Mouse (Mus musculus) heart, embryonic 11.5 days (tissue): ENCODE data around the gene Lims1. TPM values are rescaled to one million over a fixed set of nuclear protein-coding genes. Genes with fewer than 3 reads are reported as not detected.

Source experiments
- ATAC-seq: fragments of 200-750 bp; cut with Nextera tagmentation; replicated peaks from 2 replicates; pipeline ENCODE4 v1.8.0; 2017; ENCODE audit warnings: moderate library complexity; ENCODE audit not compliant: insufficient number of reproducible peaks, low FRiP score, low TSS enrichment
- H3K27ac ChIP-seq: fragments of 300-500 bp; sonication (generic); 2 replicates; pipeline ENCODE4 v1.5.1; 2014; ENCODE audit warnings: mild to moderate bottlenecking, low read depth, low read length
- H3K27me3 ChIP-seq: fragments of 300-500 bp; sonication (generic); 2 replicates; pipeline ENCODE4 v1.6.1; 2014; ENCODE audit warnings: mild to moderate bottlenecking, low read length, mixed read lengths; ENCODE audit not compliant: control insufficient read depth, insufficient read depth
- H3K36me3 ChIP-seq: fragments of 300-500 bp; sonication (generic); 2 replicates; pipeline ENCODE4 v1.6.1; 2014; ENCODE audit warnings: mild to moderate bottlenecking, low read length, moderate library complexity, mixed read lengths; ENCODE audit not compliant: control insufficient read depth, insufficient read depth
- H3K4me1 ChIP-seq: fragments of 300-500 bp; sonication (generic); 2 replicates; pipeline ENCODE4 v1.6.1; 2014; ENCODE audit warnings: low read length; ENCODE audit not compliant: control insufficient read depth, insufficient read depth
- H3K4me2 ChIP-seq: fragments of 300-500 bp; sonication (generic); 2 replicates; pipeline ENCODE4 v1.6.1; 2014; ENCODE audit warnings: mild to moderate bottlenecking, moderate library complexity
- H3K4me3 ChIP-seq: fragments of 300-500 bp; sonication (generic); 2 replicates; pipeline ENCODE4 v1.5.1; 2014; ENCODE audit warnings: low read depth, low read length
- H3K9ac ChIP-seq: fragments of 300-500 bp; sonication (generic); 2 replicates; pipeline ENCODE4 v1.6.1; 2014; ENCODE audit warnings: mild to moderate bottlenecking, low read depth, low read length, moderate library complexity
- H3K9me3 ChIP-seq: fragments of 300-500 bp; sonication (generic); replicated peaks from 2 replicates; pipeline ENCODE4 v1.6.1; 2016; ENCODE audit warnings: low read length; ENCODE audit not compliant: control insufficient read depth
- WGBS: fragments of 180-500 bp; shearing (Covaris S2); extraction: QIAGEN DNeasy Blood & Tissue Kit; methylation state at CpG from one replicate; pipeline ENCODE4 v1.1.7; 2014; ENCODE audit not compliant: insufficient replicate concordance; 5-methylcytosine and 5-hydroxymethylcytosine counted together
- polyA plus RNA-seq: library from polyadenylated mRNA; unstranded; fragments of >200 nt; fragmentation: Nextera tagmentation; extraction: Ambion mirVana; gene quantifications from 2 replicates; pipeline ENCODE4 v1.2.1, GENCODE M21; 2014

Lims1 gene
- polyA plus RNA-seq, 1 experiment from 2014 or later = 120 TPM

DNA sequence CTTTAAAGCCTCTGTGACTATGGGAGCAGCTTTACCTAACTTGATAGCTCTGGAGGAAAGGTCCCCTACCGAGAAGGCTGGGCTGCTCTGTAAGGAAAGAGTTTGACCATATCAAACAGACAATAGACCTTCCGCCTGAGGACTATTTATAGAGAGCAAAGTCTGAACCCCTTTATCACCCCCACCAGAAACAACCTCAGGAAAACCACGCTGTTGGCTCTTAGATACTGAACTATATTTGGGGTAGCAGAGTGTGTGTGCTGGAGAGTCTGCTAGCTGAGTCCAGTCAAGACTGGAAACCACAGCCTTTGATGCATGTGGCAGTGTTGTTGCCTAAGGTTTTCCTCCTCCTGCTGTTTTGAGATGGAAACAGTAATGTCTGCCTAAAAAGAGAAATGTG lies 31.3 kb downstream of the Lims1 start:
- Histone ChIP-seq H3K4me3 (no peak overlapping the region), H3K4me2 (peak overlapping the region; percentile 25), H3K27me3 (no peaks in the 10 kb centered on the region), H3K9me3 (no peaks in the 10 kb centered on the region), H3K9ac (no peak overlapping the region), H3K36me3 (no peaks in the 10 kb centered on the region), H3K4me1 (peaks cover 29% of the 10 kb centered on the region), H3K27ac (peak overlapping the region; percentile 92)
- ATAC-seq = peak; percentile 81
- WGBS = 4% methylated on average over 3 of the region's 3 CpGs

DNA sequence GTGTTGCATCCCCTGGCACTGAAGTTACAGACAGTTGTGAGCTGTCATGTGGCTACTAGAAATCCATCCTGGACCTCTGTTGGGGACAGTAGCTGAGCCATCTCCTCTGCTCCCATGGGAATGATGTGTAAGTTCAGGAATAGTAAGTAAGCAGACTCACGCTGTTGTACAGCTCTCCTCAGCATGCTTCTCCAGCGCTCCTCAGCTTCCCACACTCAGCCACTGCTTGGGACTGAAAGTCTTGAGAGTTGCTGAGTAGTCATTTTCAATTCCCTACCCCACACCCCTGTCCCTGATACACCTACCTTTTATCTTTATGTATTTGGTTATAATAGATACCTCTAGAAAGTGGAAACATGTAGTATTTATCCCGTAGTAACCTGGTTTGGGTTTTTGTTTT lies 33.2 kb downstream of the Lims1 start:
- Histone ChIP-seq H3K9ac (no peak overlapping the region), H3K4me3 (no peak overlapping the region), H3K4me2 (no peak overlapping the region), H3K4me1 (peaks cover 23% of the 10 kb centered on the region), H3K27me3 (no peaks in the 10 kb centered on the region), H3K36me3 (no peaks in the 10 kb centered on the region), H3K9me3 (no peaks in the 10 kb centered on the region), H3K27ac (no peak overlapping the region)
- no peak for ATAC-seq
- WGBS = 76% methylated on average over 3 of the region's 3 CpGs

DNA sequence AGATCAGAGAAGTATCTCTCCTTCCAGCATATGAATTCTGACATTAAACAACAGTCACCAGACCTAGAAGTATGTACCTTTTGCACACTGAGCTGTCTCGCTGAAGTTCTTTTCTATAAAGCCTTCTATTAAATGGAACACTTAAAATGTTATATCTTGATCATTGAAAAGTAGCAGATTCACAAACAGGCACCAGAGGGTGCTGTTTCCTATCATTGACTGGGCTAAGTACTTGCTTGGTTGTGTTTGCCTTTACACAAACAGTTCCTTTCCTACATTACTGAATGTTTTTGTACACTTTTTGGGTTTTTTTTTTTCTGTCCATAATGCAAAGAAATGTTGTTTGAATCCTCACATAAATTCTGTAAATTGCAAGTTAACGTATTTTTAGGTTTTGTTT lies 35.9 kb downstream of the Lims1 start:
- Histone ChIP-seq H3K9ac (no peak overlapping the region), H3K4me3 (no peak overlapping the region), H3K27me3 (no peaks in the 10 kb centered on the region), H3K4me2 (no peak overlapping the region), H3K4me1 (peaks cover 21% of the 10 kb centered on the region), H3K27ac (no peak overlapping the region), H3K9me3 (no peaks in the 10 kb centered on the region), H3K36me3 (no peaks in the 10 kb centered on the region)
- ATAC-seq = no peak
- WGBS = 72% methylated on average over 2 of the region's 2 CpGs

DNA sequence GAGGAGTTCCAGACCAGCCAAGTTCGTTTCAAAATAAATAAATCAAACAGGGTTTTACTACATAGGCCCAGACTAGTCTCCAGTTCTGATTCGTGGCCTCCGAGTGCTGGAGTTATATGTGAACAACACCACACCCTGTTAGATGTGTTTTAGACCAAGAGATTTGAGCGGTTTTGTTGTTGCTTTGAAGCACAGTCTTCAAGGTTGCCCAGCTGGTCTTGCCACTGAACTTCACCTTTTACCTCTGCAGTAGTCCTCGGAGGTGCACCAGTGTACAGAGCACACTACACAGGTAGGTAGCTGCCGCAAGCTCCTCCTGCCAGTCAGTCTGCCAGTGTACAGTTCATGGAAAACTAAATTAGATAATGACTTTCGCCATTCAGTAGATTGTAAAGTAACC lies 36.7 kb downstream of the Lims1 start:
- WGBS = 81% methylated on average over 7 of the region's 7 CpGs
- Histone ChIP-seq H3K4me3 (no peak overlapping the region), H3K9ac (no peak overlapping the region), H3K27ac (no peak overlapping the region), H3K36me3 (no peaks in the 10 kb centered on the region), H3K9me3 (no peaks in the 10 kb centered on the region), H3K4me1 (peaks cover 27% of the 10 kb centered on the region), H3K27me3 (no peaks in the 10 kb centered on the region), H3K4me2 (no peak overlapping the region)
- ATAC-seq = no peak

GRCm38 (mm10) chr10:58362745-58363144 lies 39.5 kb downstream of the Lims1 start:
- ATAC-seq = 0 out of 2 replicates have a peak, but pooled peaks have one; percentile 56
- Histone ChIP-seq H3K4me1 (peaks cover 25% of the 10 kb centered on the region), H3K27me3 (no peaks in the 10 kb centered on the region), H3K4me2 (no peak overlapping the region), H3K27ac (no peak overlapping the region), H3K36me3 (no peaks in the 10 kb centered on the region), H3K9me3 (no peaks in the 10 kb centered on the region), H3K9ac (no peak overlapping the region), H3K4me3 (no peak overlapping the region)
- WGBS = 43% methylated on average over 1 of the region's 1 CpGs

GRCm38 (mm10) chr10:58364770-58365515 lies 41.7 kb downstream of the Lims1 start:
- WGBS = 77% methylated on average over 5 of the region's 5 CpGs
- H3K9ac ChIP-seq = no peak overlapping the region
- H3K27ac ChIP-seq = no peak overlapping the region

GRCm38 (mm10) chr10:58368791-58369706 lies 45.8 kb downstream of the Lims1 start:
- no peak for ATAC-seq
- Histone ChIP-seq H3K9me3 (no peaks in the 10 kb centered on the region), H3K27me3 (no peaks in the 10 kb centered on the region), H3K36me3 (no peaks in the 10 kb centered on the region), H3K9ac (no peak overlapping the region), H3K4me1 (peaks cover 54% of the 10 kb centered on the region), H3K4me3 (no peak overlapping the region), H3K4me2 (no peak overlapping the region), H3K27ac (peak overlapping the region; percentile 51; the same call in 1 of the 2 replicates)
- WGBS = 78% methylated on average over 7 of the region's 7 CpGs

More at GRCm38 (mm10) chr10:58364770-58365515, 41.7 kb downstream of the Lims1 start:
- no peaks in the 10 kb centered on the region for H3K27me3 ChIP-seq
- H3K4me1 ChIP-seq = peaks cover 40% of the 10 kb centered on the region
- no peak overlapping the region for H3K4me3 ChIP-seq
- ATAC-seq = no peak
- no peak overlapping the region; the same call in 1 of the 2 replicates for H3K4me2 ChIP-seq
- H3K9me3 ChIP-seq = no peaks in the 10 kb centered on the region
- H3K36me3 ChIP-seq = no peaks in the 10 kb centered on the region

GRCm38 (mm10) chr10:58369707-58370093 lies 46.4 kb downstream of the Lims1 start:
- Histone ChIP-seq H3K27ac (peak overlapping the region; percentile 29; the same call in 1 of the 2 replicates), H3K9me3 (no peaks in the 10 kb centered on the region), H3K36me3 (no peaks in the 10 kb centered on the region), H3K27me3 (no peaks in the 10 kb centered on the region), H3K4me3 (no peak overlapping the region), H3K9ac (no peak overlapping the region), H3K4me2 (no peak overlapping the region), H3K4me1 (peaks cover 50% of the 10 kb centered on the region)
- ATAC-seq = peak; percentile 77
- WGBS = 12% methylated on average over 3 of the region's 3 CpGs
